Mouse (Mus musculus) testis, postnatal 14 days (tissue): Measurements from ENCODE around the gene Trex2.
"Not testable (repeated sequence)": the region's sequence is repeated elsewhere in the genome, so short reads cannot be mapped to it uniquely, and the experiment has no call there.

Experiments used
- DNase-seq: peaks from one replicate; pipeline ENCODE4 v3.0.0; 2021; ENCODE audit warnings: low spot score

Gene Trex2

DNA sequence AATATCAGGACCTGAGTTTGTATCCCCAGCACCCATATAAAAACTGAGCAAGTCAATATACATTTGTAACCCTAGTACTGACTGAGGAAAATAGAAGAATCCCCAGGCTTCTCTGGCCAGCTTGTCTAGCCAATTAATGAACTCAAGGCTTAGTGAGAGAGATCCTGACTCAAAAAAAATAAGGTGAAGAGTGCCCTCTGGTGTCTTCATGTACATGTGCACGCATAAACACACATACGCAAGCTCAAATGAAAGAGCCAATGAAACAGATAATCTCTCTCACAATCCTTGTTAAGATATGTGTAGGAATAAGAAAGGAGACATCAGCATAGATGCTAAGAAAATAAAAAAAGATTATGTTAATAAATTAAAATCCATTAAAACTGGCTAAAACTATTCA is 5.1 kb downstream of the Trex2 start:
- DNase-seq = no peak

DNA sequence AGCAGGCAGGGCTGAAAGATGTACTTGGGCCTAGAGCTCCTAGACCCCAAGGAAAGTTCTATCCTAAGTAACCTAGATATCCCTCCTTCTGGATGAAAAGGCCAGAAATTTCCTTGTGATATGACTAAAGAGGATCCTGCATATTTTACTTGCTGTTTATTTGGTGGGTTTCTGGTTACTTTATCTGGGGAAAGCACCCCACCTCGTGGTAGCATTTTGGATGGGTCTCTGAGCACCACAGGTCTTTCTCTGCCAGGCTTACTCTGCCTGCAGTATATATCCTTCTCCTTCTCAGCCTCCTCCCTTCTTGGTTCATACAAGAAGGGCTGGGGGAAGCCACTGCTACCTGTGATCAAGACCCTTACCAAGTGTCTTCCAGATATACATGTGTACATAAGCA is 22.4 kb downstream of the Trex2 start:
- DNase-seq = no peak

DNA sequence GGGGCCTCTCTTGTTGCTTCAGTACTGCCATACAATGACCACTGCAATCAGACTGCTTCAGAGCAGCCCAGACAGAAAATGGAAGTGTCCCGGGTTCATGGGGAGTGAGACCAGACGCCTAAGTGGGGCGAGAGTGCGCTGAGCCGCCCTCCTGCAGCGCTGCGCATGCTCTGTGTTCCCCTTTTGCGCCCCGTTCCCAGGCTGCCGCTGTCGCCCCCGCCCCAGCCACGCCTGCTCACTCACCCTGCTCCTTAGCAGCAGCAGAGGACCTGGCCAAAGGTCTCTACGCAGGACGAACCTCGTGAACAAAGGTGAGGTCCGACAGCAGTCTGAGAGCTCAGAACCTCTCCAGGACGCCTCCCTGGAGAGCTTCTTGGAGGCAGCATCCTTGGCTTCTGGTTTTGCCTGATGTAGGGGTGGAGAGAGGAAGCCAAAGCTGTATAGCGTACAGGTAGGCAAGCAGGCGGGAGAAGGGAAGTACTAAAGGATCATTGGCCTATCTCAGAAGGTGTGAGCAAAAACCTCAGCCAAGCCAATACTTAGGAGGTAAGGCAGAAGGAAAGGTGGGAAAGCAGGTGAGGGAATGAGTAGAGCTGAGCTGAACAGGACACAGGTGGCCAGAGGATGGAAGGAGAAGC is 24.1 kb downstream of the Trex2 start, which contains the start of gene Zfp92:
Gene Zfp92, plus strand, starts transcription at position 217 of the 638 bp plus-strand sequence.
- DNase-seq = no peak

- peak; percentile 72 for DNase-seq
Observed at GRCm38 (mm10) chrX:73401616-73402015, 33.5 kb downstream of the Trex2 start.

DNA sequence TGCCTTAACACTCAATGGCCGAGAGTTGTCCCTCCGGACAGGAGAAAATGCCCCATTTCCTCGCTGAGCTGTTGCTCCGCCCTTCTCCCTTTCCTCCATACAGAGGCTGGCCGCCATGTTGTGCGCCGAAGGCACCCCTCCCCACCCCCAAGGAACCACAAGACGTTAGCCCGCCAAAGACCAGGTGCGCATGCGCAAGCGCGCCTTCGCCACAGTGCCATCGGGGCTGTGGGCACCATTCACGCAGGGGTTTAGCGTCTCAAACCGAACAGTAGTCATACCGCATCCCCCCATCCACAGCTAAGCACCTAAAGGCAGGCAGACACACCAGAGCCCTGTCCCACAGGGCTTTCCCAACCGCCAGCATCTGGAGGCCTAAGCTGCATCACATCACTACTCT is 34.2 kb downstream of the Trex2 start:
- peak; percentile 81 for DNase-seq

DNA sequence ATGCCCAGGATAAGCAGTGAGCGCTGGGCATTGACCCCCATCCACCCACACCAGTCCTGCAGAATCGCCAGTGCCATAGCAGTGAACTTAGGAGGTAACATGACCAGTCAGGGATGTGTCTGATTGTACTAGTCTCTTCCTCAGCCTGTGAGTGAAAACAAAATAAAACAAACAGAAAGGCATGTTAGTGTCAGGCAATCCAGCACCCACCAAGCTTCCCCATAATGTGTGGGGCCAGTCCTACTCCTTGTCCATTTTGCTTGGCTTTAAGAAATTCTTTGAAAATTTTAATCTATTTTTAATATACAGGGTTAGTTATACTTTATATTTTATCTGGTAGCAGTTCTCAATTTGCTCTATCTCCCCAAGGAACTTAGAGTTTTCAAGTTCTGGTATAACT is 36.5 kb downstream of the Trex2 start, which contains the start of gene Gm18336:
Gene Gm18336, minus strand, starts transcription at position 101 of the 400 bp plus-strand sequence.
- not testable (repeated sequence) for DNase-seq

GRCm38 (mm10) chrX:73396446-73396845 is 38.7 kb downstream of the Trex2 start:
- DNase-seq = no peak

- DNase-seq = no peak
Observed at GRCm38 (mm10) chrX:73391481-73391880, 43.7 kb downstream of the Trex2 start.

- DNase-seq = no peak
Observed at GRCm38 (mm10) chrX:73384924-73385323, 50.2 kb downstream of the Trex2 start.

- DNase-seq = no peak
Observed at GRCm38 (mm10) chrX:73384419-73384818, 50.7 kb downstream of the Trex2 start.
